Mouse (Mus musculus): ENCODE results near the gene Wnt5b.

- TF ChIP-seq CTCF (IDR thresholded peaks at IDR 0.05; ENCODE audit: borderline replicate concordance, extremely low read depth, insufficient read depth, insufficient read length) (no peak), POLR2A (IDR thresholded peaks at IDR 0.05; ENCODE audit: borderline replicate concordance, extremely low read depth, insufficient read depth, insufficient read length, poor library complexity, severe bottlenecking) (no peak)
Observed at GRCm38 (mm10) chr6:119472705-119473104, 71.4 kb downstream of the Wnt5b start.

All from brain, embryonic 14.5 days (tissue).